Mouse (Mus musculus): Measurements from ENCODE around the gene Srp54a. TPM values are rescaled to one million over a fixed set of nuclear protein-coding genes. Genes with fewer than 3 reads are reported as not detected.

The Srp54a gene
- total and polyA plus RNA-seq, 2 experiments from 2014 or later: 120 to 227 TPM

- no peak for TF ChIP-seq CTCF (IDR thresholded peaks at IDR 0.05; ENCODE audit: low read depth)
- H3K9me3 ChIP-seq (ENCODE audit: low read length): no peaks in the 10 kb centered on the region
- no peak overlapping the region for H3K4me3 ChIP-seq (ENCODE audit: low read depth, low read length)
- no peaks in the 10 kb centered on the region for H3K4me1 ChIP-seq (ENCODE audit: insufficient read depth)
- H3K36me3 ChIP-seq (ENCODE audit: insufficient read depth): peaks cover 21% of the 10 kb centered on the region
- no peak for DNase-seq
- no peaks in the 10 kb centered on the region for H3K27me3 ChIP-seq (ENCODE audit: insufficient read depth, low read length)
- no peak for ATAC-seq
- WGBS: 84% methylated on average over 2 of the region's 2 CpGs
- no peak overlapping the region for H3K4me2 ChIP-seq (ENCODE audit: low read depth)
- H3K9ac ChIP-seq: no peak overlapping the region
- no peak overlapping the region for H3K27ac ChIP-seq (ENCODE audit: low read depth, low read length)
These were observed 23.4 kb upstream of the Srp54a start for GRCm38 (mm10) chr12:55056703-55057102.

- WGBS: 67% methylated on average over 6 of the region's 6 CpGs
- TF ChIP-seq CTCF (IDR thresholded peaks at IDR 0.05; ENCODE audit: low read depth): no peak
- DNase-seq: no peak
These were observed 21.0 kb upstream of the Srp54a start for GRCm38 (mm10) chr12:55058865-55059615.

GRCm38 (mm10) chr12:55059812-55060211, 20.2 kb upstream of the Srp54a start:
- H3K4me3 ChIP-seq (ENCODE audit: low read depth, low read length): no peak overlapping the region
- ATAC-seq: no peak

More at GRCm38 (mm10) chr12:55058865-55059615, 21.0 kb upstream of the Srp54a start:
- H3K27me3 ChIP-seq (ENCODE audit: insufficient read depth, low read length): no peaks in the 10 kb centered on the region
- H3K4me1 ChIP-seq (ENCODE audit: insufficient read depth): no peaks in the 10 kb centered on the region
- H3K4me3 ChIP-seq (ENCODE audit: low read depth, low read length): no peak overlapping the region
- no peak overlapping the region for H3K9ac ChIP-seq
- no peak overlapping the region for H3K4me2 ChIP-seq (ENCODE audit: low read depth)
- H3K9me3 ChIP-seq (ENCODE audit: low read length): no peaks in the 10 kb centered on the region
- peaks cover 15% of the 10 kb centered on the region for H3K36me3 ChIP-seq (ENCODE audit: insufficient read depth)
- no peak for ATAC-seq
- no peak overlapping the region for H3K27ac ChIP-seq (ENCODE audit: low read depth, low read length)

GRCm38 (mm10) chr12:55060212-55060898, 19.7 kb upstream of the Srp54a start:
- Histone ChIP-seq H3K9me3 (ENCODE audit: low read length) (no peaks in the 10 kb centered on the region), H3K4me2 (ENCODE audit: low read depth) (no peak overlapping the region), H3K27me3 (ENCODE audit: insufficient read depth, low read length) (no peaks in the 10 kb centered on the region), H3K36me3 (ENCODE audit: insufficient read depth) (peaks cover 15% of the 10 kb centered on the region; the same call in 1 of the 2 replicates), H3K4me1 (ENCODE audit: insufficient read depth) (no peaks in the 10 kb centered on the region), H3K27ac (ENCODE audit: low read depth, low read length) (no peak overlapping the region), H3K9ac (no peak overlapping the region), H3K4me3 (ENCODE audit: low read depth, low read length) (no peak overlapping the region)
- WGBS: 84% methylated on average over 6 of the region's 6 CpGs
- TF ChIP-seq CTCF (IDR thresholded peaks at IDR 0.05; ENCODE audit: low read depth): no peak
- ATAC-seq: no peak
- DNase-seq: no peak

More at GRCm38 (mm10) chr12:55059812-55060211, 20.2 kb upstream of the Srp54a start:
- H3K9ac ChIP-seq: no peak overlapping the region
- peaks cover 15% of the 10 kb centered on the region; the same call in 1 of the 2 replicates for H3K36me3 ChIP-seq (ENCODE audit: insufficient read depth)
- no peaks in the 10 kb centered on the region for H3K9me3 ChIP-seq (ENCODE audit: low read length)
- WGBS: 68% methylated on average over 3 of the region's 3 CpGs
- H3K27ac ChIP-seq (ENCODE audit: low read depth, low read length): no peak overlapping the region
- H3K27me3 ChIP-seq (ENCODE audit: insufficient read depth, low read length): no peaks in the 10 kb centered on the region
- TF ChIP-seq CTCF (IDR thresholded peaks at IDR 0.05; ENCODE audit: low read depth): no peak
- no peaks in the 10 kb centered on the region for H3K4me1 ChIP-seq (ENCODE audit: insufficient read depth)
- H3K4me2 ChIP-seq (ENCODE audit: low read depth): no peak overlapping the region
- DNase-seq: no peak

GRCm38 (mm10) chr12:55061006-55061405, 19.1 kb upstream of the Srp54a start:
- H3K4me1 ChIP-seq (ENCODE audit: insufficient read depth): no peaks in the 10 kb centered on the region
- peak; percentile 10 for DNase-seq
- no peak overlapping the region for H3K4me2 ChIP-seq (ENCODE audit: low read depth)
- no peak overlapping the region for H3K27ac ChIP-seq (ENCODE audit: low read depth, low read length)
- no peaks in the 10 kb centered on the region for H3K27me3 ChIP-seq (ENCODE audit: insufficient read depth, low read length)
- no peak overlapping the region for H3K4me3 ChIP-seq (ENCODE audit: low read depth, low read length)
- 61% methylated on average over 10 of the region's 10 CpGs for WGBS
- ATAC-seq: no peak
- H3K9me3 ChIP-seq (ENCODE audit: low read length): no peaks in the 10 kb centered on the region
- H3K36me3 ChIP-seq (ENCODE audit: insufficient read depth): peaks cover 15% of the 10 kb centered on the region; the same call in 1 of the 2 replicates
- no peak overlapping the region for H3K9ac ChIP-seq
- no peak for TF ChIP-seq CTCF (IDR thresholded peaks at IDR 0.05; ENCODE audit: low read depth)

GRCm38 (mm10) chr12:55062141-55062540, 17.9 kb upstream of the Srp54a start:
- no peak overlapping the region for H3K4me2 ChIP-seq (ENCODE audit: low read depth)
- H3K27ac ChIP-seq (ENCODE audit: low read depth, low read length): no peak overlapping the region
- WGBS: 90% methylated on average over 1 of the region's 1 CpGs
- DNase-seq: no peak
- no peaks in the 10 kb centered on the region for H3K4me1 ChIP-seq (ENCODE audit: insufficient read depth)
- ATAC-seq: no peak
- H3K4me3 ChIP-seq (ENCODE audit: low read depth, low read length): no peak overlapping the region
- no peaks in the 10 kb centered on the region for H3K9me3 ChIP-seq (ENCODE audit: low read length)
- peaks cover 12% of the 10 kb centered on the region; the same call in 1 of the 2 replicates for H3K36me3 ChIP-seq (ENCODE audit: insufficient read depth)
- TF ChIP-seq CTCF (IDR thresholded peaks at IDR 0.05; ENCODE audit: low read depth): no peak
- H3K9ac ChIP-seq: no peak overlapping the region
- H3K27me3 ChIP-seq (ENCODE audit: insufficient read depth, low read length): no peaks in the 10 kb centered on the region

GRCm38 (mm10) chr12:55072495-55072894, 7.6 kb upstream of the Srp54a start:
- no peak for TF ChIP-seq CTCF (IDR thresholded peaks at IDR 0.05; ENCODE audit: low read depth)

More at GRCm38 (mm10) chr12:55072495-55072894, 7.6 kb upstream of the Srp54a start:
- no peaks in the 10 kb centered on the region for H3K36me3 ChIP-seq (ENCODE audit: insufficient read depth)
- DNase-seq: no peak
- H3K4me1 ChIP-seq (ENCODE audit: insufficient read depth): no peaks in the 10 kb centered on the region
- 74% methylated on average over 4 of the region's 4 CpGs for WGBS
- H3K4me3 ChIP-seq (ENCODE audit: low read depth, low read length): no peak overlapping the region
- no peaks in the 10 kb centered on the region for H3K27me3 ChIP-seq (ENCODE audit: insufficient read depth, low read length)
- H3K9me3 ChIP-seq (ENCODE audit: low read length): no peaks in the 10 kb centered on the region
- no peak overlapping the region for H3K4me2 ChIP-seq (ENCODE audit: low read depth)
- ATAC-seq: no peak
- no peak overlapping the region for H3K27ac ChIP-seq (ENCODE audit: low read depth, low read length)
- H3K9ac ChIP-seq: no peak overlapping the region

All from forebrain, postnatal 0 days (tissue).